Mouse (Mus musculus): Measurements from ENCODE around the gene Tmcc3. TPM values are rescaled to one million over a fixed set of nuclear protein-coding genes. Genes with fewer than 3 reads are reported as not detected.

Tmcc3 gene
- total RNA-seq, 2 experiments from 2014 or later, result 18.3 to 18.8 TPM

DNA sequence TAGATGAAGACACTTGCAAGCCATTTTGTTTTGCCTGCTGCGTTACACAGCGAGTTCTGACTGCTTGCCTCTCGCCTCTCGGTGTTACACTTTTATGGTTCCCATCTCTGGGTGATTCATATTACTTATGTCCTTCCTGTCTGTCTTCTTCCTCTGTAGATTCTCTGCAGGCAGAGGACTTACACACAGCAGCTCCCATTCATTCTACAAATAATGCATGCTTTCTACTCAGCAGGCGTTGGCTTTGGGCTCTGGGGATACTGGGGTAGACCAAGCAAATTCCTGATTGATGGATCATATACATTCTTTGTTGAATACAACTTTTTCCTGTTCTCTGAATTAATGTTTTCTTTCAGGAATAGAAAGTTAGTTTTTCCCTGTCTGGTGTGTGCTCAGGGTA is 161.8 kb downstream of the Tmcc3 start:
- no peak for DNase-seq

DNA sequence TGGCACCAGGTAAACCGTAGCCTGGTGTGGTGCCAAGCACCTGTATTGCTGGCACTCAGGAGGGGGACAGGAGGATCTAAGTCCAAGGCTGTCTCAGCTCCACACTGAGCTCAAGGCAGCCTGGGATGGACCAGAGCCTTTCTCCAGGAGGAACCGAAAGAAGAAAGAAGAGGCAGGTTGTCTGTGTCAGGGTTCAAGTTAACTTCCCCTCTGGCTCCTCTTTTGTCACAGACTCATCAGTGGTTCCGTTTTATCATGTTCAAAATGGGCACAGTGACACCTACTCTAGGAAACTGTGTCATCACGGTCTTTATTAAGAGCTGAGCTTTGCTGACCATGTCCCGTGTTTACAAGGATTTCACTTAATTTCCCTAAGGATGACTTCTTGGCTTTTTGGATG is 162.4 kb downstream of the Tmcc3 start:
- no peak for DNase-seq

- DNase-seq, result no peak
Observed at GRCm38 (mm10) chr10:94477366-94478225, 165.8 kb downstream of the Tmcc3 start.

DNA sequence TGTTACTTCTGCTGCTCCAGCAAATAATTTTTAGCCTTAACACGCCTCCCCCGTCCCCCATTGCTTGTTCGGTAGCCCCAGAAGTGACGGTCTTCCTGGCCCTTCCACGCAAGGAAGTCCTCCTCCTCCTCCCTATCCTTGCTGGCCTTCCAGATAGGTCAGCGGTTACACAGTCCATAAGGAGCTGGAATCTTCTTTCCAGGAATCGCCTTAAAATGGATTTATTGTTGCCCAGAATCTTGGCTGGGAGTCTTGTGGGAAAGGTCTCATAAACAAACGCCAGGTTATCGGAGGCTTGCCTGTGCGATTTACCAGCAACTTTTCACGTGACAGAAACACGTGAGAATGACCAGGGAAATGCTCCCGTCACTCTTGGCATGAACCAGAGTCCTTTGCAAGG is 167.9 kb downstream of the Tmcc3 start:
- peak; percentile 60 for DNase-seq

DNA sequence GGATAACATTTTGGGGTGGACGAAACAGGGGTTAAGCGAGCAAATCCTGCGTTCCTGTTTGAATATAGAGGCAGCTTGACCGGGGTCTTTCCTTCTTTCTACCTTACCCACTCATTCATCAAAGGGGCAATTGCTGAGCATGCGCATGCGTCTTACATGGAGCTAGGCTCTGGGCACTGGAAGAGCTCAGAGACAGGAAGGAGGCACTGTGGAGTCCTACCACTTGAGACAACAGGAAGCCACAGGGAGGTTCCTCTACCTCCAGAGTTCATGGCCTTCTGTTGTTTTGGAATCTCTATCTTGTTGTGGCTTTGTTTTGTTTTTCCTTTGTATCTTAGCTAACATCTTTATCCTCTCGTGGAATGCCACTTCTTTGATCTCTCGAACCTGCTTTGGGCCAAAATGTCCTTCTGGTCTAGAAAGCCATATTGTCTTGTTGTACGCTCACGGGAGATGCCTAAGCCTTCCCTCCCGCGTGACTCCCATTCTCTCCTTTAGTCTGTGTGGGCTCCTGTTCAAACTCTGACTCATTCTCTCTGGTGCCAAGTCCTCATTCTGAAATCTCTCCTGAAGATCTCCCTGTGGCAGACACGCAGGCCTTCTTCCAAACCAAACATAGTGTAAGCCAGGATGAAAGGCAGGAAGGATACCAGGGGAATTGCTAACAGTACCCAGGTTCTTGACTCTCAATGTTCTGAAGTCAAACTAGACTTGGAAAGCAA is 168.8 kb downstream of the Tmcc3 start:
- peak; percentile 72 for DNase-seq

- DNase-seq, result no peak
Observed at GRCm38 (mm10) chr10:94481613-94482012, 169.9 kb downstream of the Tmcc3 start.

DNA sequence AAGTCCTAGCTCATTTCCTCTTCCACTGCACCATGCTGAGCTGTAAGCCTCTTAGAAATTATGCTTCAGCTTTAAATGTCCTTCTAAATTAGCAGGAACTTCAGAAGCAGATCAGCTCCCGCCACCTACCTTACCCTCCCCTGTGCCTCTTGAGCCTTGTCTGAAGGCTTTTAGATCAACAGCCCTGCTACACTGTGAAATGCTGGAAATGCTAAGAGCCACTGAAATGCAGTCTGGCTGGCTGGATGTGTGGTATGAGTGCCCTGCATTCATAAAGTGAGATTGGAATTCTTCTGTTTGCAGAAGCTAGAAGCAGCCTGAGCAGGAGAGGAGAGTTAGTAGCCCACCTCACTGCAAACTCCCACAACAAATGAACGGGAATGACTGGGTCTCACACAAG is 174.4 kb downstream of the Tmcc3 start:
- DNase-seq, result no peak

DNA sequence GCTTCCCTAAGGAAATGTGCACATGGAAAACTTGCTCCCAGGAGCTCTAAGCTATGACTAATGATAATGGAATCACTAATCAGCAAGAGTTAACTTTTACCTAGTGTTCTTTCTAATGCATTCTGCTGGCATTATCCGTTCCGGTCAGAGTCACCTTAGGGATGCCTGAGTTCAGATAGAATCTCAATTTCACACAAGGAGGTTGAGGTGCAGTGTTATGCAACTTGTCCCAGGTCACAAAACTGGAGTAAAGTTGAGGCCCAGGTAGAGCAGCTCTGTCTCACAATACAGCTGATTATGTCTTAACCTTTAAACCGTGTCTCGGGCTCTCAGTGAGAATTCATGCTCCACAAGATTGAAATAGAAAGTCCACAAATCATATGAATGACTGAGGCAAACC is 177.8 kb downstream of the Tmcc3 start:
- no peak for DNase-seq

DNA sequence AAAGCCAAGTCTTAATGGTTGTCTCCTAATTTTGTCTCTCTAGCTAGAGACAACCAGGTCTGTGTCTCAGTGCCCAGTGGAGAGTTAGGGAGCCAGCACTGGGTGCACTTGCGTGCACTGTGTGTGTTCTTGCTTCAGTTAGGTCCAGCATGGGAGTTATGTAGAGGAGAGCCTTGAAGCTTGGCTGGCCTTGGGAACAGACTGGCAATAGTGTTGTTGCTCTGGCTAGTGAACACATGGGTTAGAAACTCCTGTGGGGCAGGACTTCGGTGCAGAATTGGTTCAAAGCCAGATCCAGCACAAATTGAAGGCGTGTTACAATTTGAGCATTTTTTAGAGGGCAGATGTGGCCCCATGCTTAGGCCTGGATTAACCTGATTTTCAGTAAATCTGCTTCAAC is 179.3 kb downstream of the Tmcc3 start:
- no peak for DNase-seq

DNA sequence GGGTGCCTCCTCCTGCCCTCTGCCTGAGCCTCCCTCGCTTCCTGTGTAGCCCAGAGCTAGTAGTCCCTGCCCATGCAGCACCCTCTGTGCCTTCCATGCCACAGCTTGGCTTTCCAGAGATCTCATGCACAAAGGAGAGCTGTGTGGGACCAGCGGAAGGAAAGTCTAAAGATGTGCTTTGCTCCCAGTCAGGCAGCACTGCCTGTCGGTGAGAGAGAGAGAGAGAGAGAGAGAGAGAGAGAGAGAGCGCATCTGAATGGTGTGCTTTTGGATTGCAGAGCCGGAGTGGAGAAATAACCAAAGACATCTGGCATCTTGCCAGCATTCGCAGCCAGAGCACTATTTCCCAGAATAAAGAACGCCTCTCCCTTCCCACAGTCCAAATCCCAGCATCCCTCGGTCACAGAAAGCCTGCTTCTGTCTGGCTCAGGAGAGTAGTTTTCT is 182.7 kb downstream of the Tmcc3 start:
- peak; percentile 38 for DNase-seq

GRCm38 (mm10) chr10:94495496-94496235 is 183.9 kb downstream of the Tmcc3 start:
- DNase-seq, result no peak

GRCm38 (mm10) chr10:94496826-94497440 is 185.2 kb downstream of the Tmcc3 start:
- DNase-seq, result no peak

DNA sequence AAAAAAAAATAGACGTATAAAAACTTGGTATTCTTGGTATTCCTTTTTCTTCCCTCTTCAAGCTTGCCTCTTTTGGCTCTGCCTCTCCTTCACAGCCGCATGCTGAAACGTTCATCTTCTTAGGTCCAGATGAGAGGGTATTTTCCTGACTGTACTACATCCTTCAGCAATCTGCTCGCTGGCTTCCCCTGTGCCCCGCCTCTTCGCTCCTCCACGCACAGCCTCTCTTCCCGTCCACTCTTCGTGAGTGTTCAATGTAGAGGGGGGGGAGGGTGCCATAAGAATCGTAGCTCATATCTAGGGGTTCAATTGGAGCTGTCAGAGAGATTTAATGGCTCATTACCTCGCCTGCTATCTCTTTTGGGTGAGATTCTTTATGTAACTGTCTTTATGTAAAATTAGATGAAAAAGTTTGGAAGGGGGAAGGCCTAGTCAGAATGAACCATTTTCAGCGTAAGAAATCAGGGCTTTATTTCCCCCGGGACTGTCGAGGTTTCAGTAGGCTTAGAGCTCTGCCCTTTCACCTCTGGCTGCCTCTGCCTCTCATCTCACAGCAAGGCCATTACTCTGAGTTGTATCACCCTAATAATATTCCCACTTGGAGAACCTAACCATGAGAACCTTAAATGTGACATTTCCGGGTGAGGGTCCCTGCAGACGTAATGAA is 188.6 kb downstream of the Tmcc3 start:
- no peak for DNase-seq

DNA sequence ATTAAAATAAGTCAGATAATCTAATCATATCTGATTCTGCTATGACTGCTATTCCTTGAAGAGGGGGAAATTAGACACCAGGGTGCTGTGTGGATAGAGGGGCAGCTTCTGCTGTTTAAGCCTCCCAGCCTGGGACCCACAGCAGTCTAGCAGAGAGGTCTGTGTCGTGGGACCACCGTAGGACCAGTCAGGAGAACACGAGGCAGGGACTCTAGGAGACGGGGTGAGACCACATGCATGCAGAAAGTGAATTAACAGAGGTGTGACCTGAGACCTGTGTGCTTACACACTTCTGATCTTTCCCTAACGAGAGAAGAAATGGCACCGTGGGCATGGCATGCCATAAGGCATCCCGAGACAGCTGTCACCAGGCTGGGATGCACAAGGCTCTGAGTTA is 189.1 kb downstream of the Tmcc3 start:
- DNase-seq, result no peak

DNA sequence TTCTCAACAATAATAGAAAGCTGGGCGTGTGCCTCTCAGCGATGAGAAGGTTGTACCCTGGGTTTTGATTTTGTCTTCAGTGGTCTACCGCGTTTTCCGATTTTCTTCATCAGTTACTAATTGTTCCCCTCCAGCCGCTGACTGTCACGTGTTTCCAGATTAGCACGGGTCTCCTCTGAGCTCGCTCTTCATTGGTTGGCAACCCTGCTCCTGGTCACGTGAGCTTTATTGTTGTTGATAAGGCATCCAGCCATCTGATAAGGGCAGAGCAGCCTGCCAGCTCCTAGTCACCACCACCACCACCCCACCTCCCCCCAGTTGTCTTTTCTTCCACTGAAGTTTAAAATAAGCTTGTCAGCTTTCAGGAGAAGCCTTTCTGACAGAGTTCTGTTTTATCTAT is 190.0 kb downstream of the Tmcc3 start:
- DNase-seq, result no peak

DNA sequence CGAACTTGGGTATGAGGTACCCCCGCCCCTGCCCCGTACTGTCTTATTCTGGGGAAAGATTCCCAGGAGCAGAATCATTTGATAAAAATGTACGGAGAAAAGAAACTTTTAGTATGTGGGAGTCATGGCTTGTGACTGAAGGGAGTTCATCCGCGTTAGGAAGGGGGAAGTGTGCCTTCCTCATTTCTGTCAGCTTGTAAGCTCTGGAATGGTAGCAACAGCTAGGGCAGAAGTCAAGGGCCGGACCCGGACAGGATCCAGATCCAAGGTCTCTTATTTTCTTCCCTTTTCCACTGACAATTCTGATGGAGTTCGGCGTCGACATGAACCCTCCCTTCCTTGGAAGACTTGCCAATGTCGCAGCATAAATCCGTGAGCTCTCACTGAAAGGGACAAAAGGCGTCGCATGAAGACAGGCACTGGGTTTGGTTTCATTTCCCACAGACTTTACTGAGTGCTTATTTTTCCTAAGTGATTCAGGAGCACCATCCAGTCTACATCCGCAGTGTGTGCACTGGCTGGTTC is 193.6 kb downstream of the Tmcc3 start:
- DNase-seq, result no peak

DNA sequence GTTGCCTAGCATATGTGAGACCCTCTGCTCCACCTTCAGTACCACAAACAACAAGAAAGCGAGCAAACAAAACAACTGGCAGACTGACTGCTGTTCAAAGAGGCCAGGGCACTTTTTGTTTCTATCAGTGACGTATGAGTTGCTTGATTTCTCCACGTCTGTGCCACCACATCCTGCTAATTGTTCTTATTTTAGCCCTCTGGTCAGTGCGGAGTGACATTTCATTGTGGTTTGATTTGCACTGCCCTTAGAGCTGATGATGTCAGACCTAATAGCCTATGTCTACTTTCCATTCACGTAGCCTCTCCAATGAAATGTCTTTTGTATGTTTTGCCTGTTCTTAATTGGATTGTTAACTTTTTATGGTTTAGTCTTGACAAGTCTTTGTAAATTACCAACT is 197.1 kb downstream of the Tmcc3 start:
- DNase-seq, result no peak

DNA sequence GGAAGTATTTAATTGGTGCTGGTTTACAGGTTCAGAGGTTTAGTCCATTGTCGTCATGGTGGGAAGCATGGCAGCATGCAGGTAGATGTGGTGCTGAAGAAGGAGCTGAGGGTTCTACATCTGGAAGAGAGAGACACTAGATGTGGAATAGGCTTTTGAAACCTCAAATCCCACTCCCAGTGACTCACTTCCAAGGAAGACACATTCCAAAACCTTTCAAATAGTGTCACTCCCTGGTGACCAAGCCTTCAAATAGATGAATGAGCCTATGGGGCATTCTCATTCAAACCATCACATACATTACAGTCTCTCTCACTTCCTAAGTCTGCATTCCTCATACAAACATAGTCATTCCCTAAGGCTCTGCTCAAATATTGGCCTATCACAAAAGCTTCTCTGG is 201.0 kb downstream of the Tmcc3 start:
- no peak for DNase-seq

- no peak for DNase-seq
Observed at GRCm38 (mm10) chr10:94514091-94514505, 202.3 kb downstream of the Tmcc3 start.

DNA sequence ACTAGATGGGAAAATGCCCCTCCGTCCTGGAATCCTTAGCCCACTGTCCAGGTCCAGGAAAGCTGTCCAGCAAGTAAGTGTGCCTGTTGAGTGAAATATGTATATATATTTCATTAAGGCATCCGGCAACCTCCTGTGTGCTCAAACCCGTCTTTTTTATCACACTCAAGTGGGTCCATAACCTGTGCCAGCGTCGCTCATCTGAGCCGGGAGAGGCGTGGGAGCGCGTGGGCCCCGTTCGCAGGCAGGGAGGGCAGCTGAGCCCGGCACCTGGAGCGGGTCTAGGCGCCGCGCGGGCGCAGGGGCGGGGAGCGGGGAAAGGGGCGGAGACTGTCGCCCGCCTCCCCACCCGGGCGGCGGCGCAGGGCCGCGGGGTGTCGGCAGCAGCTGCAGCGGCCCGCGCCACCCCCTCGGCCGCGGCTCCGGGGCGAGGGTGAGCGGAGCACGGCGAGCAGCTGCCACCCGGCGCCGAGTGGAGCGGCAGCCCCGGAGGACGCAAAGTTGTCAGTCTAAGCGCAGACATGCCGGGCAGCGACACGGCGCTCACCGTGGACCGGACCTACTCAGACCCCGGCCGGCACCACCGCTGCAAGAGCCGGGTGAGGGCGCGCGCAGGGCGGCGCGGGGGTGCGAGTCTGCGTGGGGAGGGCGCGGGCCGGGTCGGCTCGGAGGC is 202.9 kb downstream of the Tmcc3 start:
- peak; percentile 86 for DNase-seq

DNA sequence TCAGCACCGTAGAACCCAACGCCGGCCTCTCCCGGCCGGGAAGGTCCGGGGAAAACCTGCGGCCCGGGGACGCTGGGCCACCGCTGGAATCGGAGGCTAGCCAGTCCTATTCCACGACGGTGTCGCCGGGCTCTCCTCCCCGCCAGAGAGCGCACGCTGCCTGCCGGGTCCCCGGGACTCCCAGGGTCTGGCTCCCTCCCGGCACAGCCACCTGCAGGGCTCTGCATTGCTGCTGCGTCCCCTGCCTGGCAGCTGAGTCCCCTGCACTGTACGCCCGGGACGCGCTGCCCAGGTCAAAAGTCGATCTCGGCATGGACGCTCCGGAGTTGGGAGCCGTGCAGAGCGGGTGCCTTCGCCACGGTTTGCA is 203.4 kb downstream of the Tmcc3 start:
- DNase-seq, result peak; percentile 79

Data from gastrocnemius, postnatal 25 days (tissue).